Mouse (Mus musculus) spleen, embryonic (tissue): ENCODE data around the gene Hnrnpk.
"Not testable (repeated sequence)": the region's sequence is repeated elsewhere in the genome, so short reads cannot be mapped to it uniquely, and the experiment has no call there.

Experiments used
- CTCF ChIA-PET: fragments of 350-600 bp; sonication (Branson Sonifier 250); formaldehyde crosslinking; loops from one replicate; lab custom pipeline; 2022; lab: Charles Lee

Gene Hnrnpk

GRCm38 (mm10) chr13:58389324-58389951 is 13.7 kb downstream of the Hnrnpk start:
- CTCF ChIA-PET, result interaction anchor here (0.7 kb wide), 1 partner anchor 13 kb away, joined by 3 read pairs; no protein-coding TSS in a partner anchor

- CTCF ChIA-PET, result interaction anchor here (0.5 kb wide), 1 partner anchor 83 kb away, joined by 6 read pairs; no protein-coding TSS in a partner anchor
Observed at GRCm38 (mm10) chr13:58388379-58388778, 14.8 kb downstream of the Hnrnpk start.

GRCm38 (mm10) chr13:58387948-58388347 is 15.2 kb downstream of the Hnrnpk start:
- CTCF ChIA-PET, result interaction anchor here (0.5 kb wide), 1 partner anchor 82 kb away, joined by 6 read pairs; no protein-coding TSS in a partner anchor

GRCm38 (mm10) chr13:58385547-58385920 is 17.6 kb downstream of the Hnrnpk start:
- CTCF ChIA-PET, result interaction anchor here (0.6 kb wide), 1 partner anchor 213 kb away, joined by 3 read pairs; no protein-coding TSS in a partner anchor

- CTCF ChIA-PET, result interaction anchor here (0.6 kb wide), 1 partner anchor 213 kb away, joined by 3 read pairs; no protein-coding TSS in a partner anchor
Observed at GRCm38 (mm10) chr13:58384779-58385546, 18.2 kb downstream of the Hnrnpk start, which contains the start of gene 2210016F16Rik. 2210016F16Rik (minus strand) TSS chr13:58385225.

GRCm38 (mm10) chr13:58384371-58384770 is 18.8 kb downstream of the Hnrnpk start:
- CTCF ChIA-PET, result no interaction called here

- CTCF ChIA-PET, result no interaction called here
Observed at GRCm38 (mm10) chr13:58373153-58373470, 30.0 kb downstream of the Hnrnpk start.

GRCm38 (mm10) chr13:58372278-58373152 is 30.6 kb downstream of the Hnrnpk start:
- CTCF ChIA-PET, result no interaction called here

- CTCF ChIA-PET, result no interaction called here
Observed at GRCm38 (mm10) chr13:58368835-58369234, 34.3 kb downstream of the Hnrnpk start.

GRCm38 (mm10) chr13:58367641-58368040 is 35.5 kb downstream of the Hnrnpk start:
- CTCF ChIA-PET, result interaction anchor here (0.7 kb wide), 1 partner anchor 171 kb away, joined by 4 read pairs; no protein-coding TSS in a partner anchor

- CTCF ChIA-PET, result no interaction called here
Observed at GRCm38 (mm10) chr13:58366373-58366772, 36.8 kb downstream of the Hnrnpk start.

- CTCF ChIA-PET, result not testable (repeated sequence)
Observed at GRCm38 (mm10) chr13:58365179-58365578, 38.0 kb downstream of the Hnrnpk start.

GRCm38 (mm10) chr13:58364353-58365175 is 38.6 kb downstream of the Hnrnpk start:
- CTCF ChIA-PET, result no interaction called here

- CTCF ChIA-PET, result no interaction called here
Observed at GRCm38 (mm10) chr13:58359304-58359653, 43.9 kb downstream of the Hnrnpk start.

GRCm38 (mm10) chr13:58358629-58359303 is 44.4 kb downstream of the Hnrnpk start, which contains the start of gene Kif27:
Kif27 (minus strand) TSS chr13:58359122.
- CTCF ChIA-PET, result no interaction called here

- CTCF ChIA-PET, result interaction anchor here (0.7 kb wide), 1 partner anchor 1155 kb away, joined by 5 read pairs; no protein-coding TSS in a partner anchor
Observed at GRCm38 (mm10) chr13:58352996-58353395, 50.1 kb downstream of the Hnrnpk start.

GRCm38 (mm10) chr13:58350606-58351005 is 52.5 kb downstream of the Hnrnpk start:
- CTCF ChIA-PET, result no interaction called here

- CTCF ChIA-PET, result no interaction called here
Observed at GRCm38 (mm10) chr13:58344505-58344904, 58.6 kb downstream of the Hnrnpk start.
